Mouse (Mus musculus): ENCODE data around the gene Meaf6. TPM values are rescaled to one million over a fixed set of nuclear protein-coding genes. Genes with fewer than 3 reads are reported as not detected.

Meaf6 gene
- polyA plus RNA-seq, 1 experiment: 14.6 TPM

GRCm38 (mm10) chr4:125160951-125161331, 76.0 kb downstream of the Meaf6 start:
- Histone ChIP-seq H3K36me3 (ENCODE audit: control insufficient read depth) (no peaks in the 10 kb centered on the region), H3K9me3 (ENCODE audit: control insufficient read depth, low read length) (no peaks in the 10 kb centered on the region), H3K4me3 (replicated peaks) (no peak overlapping the region), H3K4me1 (ENCODE audit: control insufficient read depth) (no peaks in the 10 kb centered on the region), H3K27me3 (ENCODE audit: control insufficient read depth) (no peaks in the 10 kb centered on the region)
- TF ChIP-seq GATA1 (IDR thresholded peaks at IDR 0.05; ENCODE audit: low read length) (no peak), TAL1 (IDR thresholded peaks at IDR 0.05; ENCODE audit: low read length) (no peak)

- H3K9me3 ChIP-seq (ENCODE audit: control insufficient read depth, low read length): no peaks in the 10 kb centered on the region
- H3K27me3 ChIP-seq (ENCODE audit: control insufficient read depth): no peaks in the 10 kb centered on the region
- no peaks in the 10 kb centered on the region for H3K36me3 ChIP-seq (ENCODE audit: control insufficient read depth)
- TF ChIP-seq GATA1 (IDR thresholded peaks at IDR 0.05; ENCODE audit: low read length) (no peak), TAL1 (IDR thresholded peaks at IDR 0.05; ENCODE audit: low read length) (no peak)
- no peaks in the 10 kb centered on the region for H3K4me1 ChIP-seq (ENCODE audit: control insufficient read depth)
- no peak overlapping the region for H3K4me3 ChIP-seq (replicated peaks)
Measured at GRCm38 (mm10) chr4:125161392-125161791, 76.5 kb downstream of the Meaf6 start.

GRCm38 (mm10) chr4:125162701-125163100, 77.8 kb downstream of the Meaf6 start:
- Histone ChIP-seq H3K9me3 (ENCODE audit: control insufficient read depth, low read length) (no peaks in the 10 kb centered on the region), H3K4me3 (replicated peaks) (no peak overlapping the region), H3K4me1 (ENCODE audit: control insufficient read depth) (no peaks in the 10 kb centered on the region), H3K36me3 (ENCODE audit: control insufficient read depth) (no peaks in the 10 kb centered on the region), H3K27me3 (ENCODE audit: control insufficient read depth) (no peaks in the 10 kb centered on the region)
- TF ChIP-seq GATA1 (IDR thresholded peaks at IDR 0.05; ENCODE audit: low read length): no peak
- no peak for TF ChIP-seq TAL1 (IDR thresholded peaks at IDR 0.05; ENCODE audit: low read length)

Other genes starting within 250 kb of the Meaf6 start
- gene Yrdc, start 234.5 kb upstream of the Meaf6 start, polyA plus RNA-seq (2012): 0.76 and 1.0 TPM in 2 replicates
- gene 1110065P20Rik, start 233.9 kb upstream of the Meaf6 start, polyA plus RNA-seq (2012): 0.90 and 1.2 TPM in 2 replicates
- gene Maneal, start 223.0 kb upstream of the Meaf6 start, polyA plus RNA-seq (2012): not detected in 2 replicates
- gene Epha10, start 204.2 kb upstream of the Meaf6 start, polyA plus RNA-seq (2012): not detected in 2 replicates
- 0.52 and 0.61 TPM in 2 replicates for gene 9930104L06Rik, start 148.1 kb upstream of the Meaf6 start, polyA plus RNA-seq (2012)
- gene Cdca8, start 145.8 kb upstream of the Meaf6 start, polyA plus RNA-seq (2012): 34.5 and 34.6 TPM in 2 replicates
- 0.02 TPM in 1 of 2 replicates, not detected in the other for gene Rspo1, start 98.7 kb upstream of the Meaf6 start, polyA plus RNA-seq (2012)
- gene Gnl2, start 68.5 kb upstream of the Meaf6 start, polyA plus RNA-seq (2012): 2.1 and 3.1 TPM in 2 replicates
- gene Dnali1, start 19.4 kb upstream of the Meaf6 start, polyA plus RNA-seq (2012): not detected in 2 replicates
- gene Snip1, start 18.5 kb upstream of the Meaf6 start, polyA plus RNA-seq (2012): 2.3 and 3.2 TPM in 2 replicates
- 0.13 and 0.19 TPM in 2 replicates for gene Zc3h12a, start 42.7 kb downstream of the Meaf6 start, polyA plus RNA-seq (2012)

Measured in erythroblast, embryonic 14.5 days (primary cell).